Mouse (Mus musculus) hindbrain, embryonic 11.5 days (tissue): ENCODE data around the gene Vezt. TPM values are rescaled to one million over a fixed set of nuclear protein-coding genes. Genes with fewer than 3 reads are reported as not detected.

Source experiments
- ATAC-seq: fragments of 200-750 bp; cut with Nextera tagmentation; 2 replicates; pipeline ENCODE4 v1.8.0; 2017; ENCODE audit warnings: mild to moderate bottlenecking, moderate TSS enrichment, moderate library complexity; ENCODE audit not compliant: low FRiP score
- DNase-seq: peaks from one replicate; pipeline ENCODE4 v3.0.0-alpha.2; 2015; ENCODE audit warnings: low spot score
- H3K27ac ChIP-seq: fragments of 300-500 bp; sonication (generic); 2 replicates; pipeline ENCODE4 v1.5.1; 2014; ENCODE audit warnings: mild to moderate bottlenecking, low read depth, low read length
- H3K27me3 ChIP-seq: fragments of 300-500 bp; sonication (generic); 2 replicates; pipeline ENCODE4 v1.6.1; 2014; ENCODE audit warnings: mild to moderate bottlenecking, low read length, moderate library complexity, mixed read lengths; ENCODE audit not compliant: control insufficient read depth, insufficient read depth
- H3K36me3 ChIP-seq: fragments of 300-500 bp; sonication (generic); 2 replicates; pipeline ENCODE4 v1.6.1; 2014; ENCODE audit warnings: mild to moderate bottlenecking, low read length, moderate library complexity, mixed read lengths; ENCODE audit not compliant: control insufficient read depth, insufficient read depth
- H3K4me1 ChIP-seq: fragments of 300-500 bp; sonication (generic); replicated peaks from 2 replicates; pipeline ENCODE4 v1.6.1; 2014; ENCODE audit warnings: low read length, mixed read lengths; ENCODE audit not compliant: control insufficient read depth, insufficient read depth
- H3K4me2 ChIP-seq: fragments of 300-500 bp; sonication (generic); replicated peaks from 2 replicates; pipeline ENCODE4 v1.6.1; 2014; ENCODE audit warnings: mild to moderate bottlenecking, low read depth, low read length
- H3K4me3 ChIP-seq: fragments of 300-500 bp; sonication (generic); 2 replicates; pipeline ENCODE4 v1.5.1; 2014; ENCODE audit warnings: low read depth, low read length
- H3K9ac ChIP-seq: fragments of 300-500 bp; sonication (generic); 2 replicates; pipeline ENCODE4 v1.6.1; 2014; ENCODE audit warnings: low read depth, low read length
- H3K9me3 ChIP-seq: fragments of 300-500 bp; sonication (generic); 2 replicates; pipeline ENCODE4 v1.6.1; 2016; ENCODE audit warnings: low read length; ENCODE audit not compliant: control insufficient read depth
- WGBS: fragments of 180-500 bp; shearing (Covaris S2); extraction: QIAGEN DNeasy Blood & Tissue Kit; methylation state at CpG from one replicate; pipeline ENCODE4 v1.1.7; 2014; 5-methylcytosine and 5-hydroxymethylcytosine counted together
- polyA plus RNA-seq: library from polyadenylated mRNA; unstranded; fragments of >200 nt; fragmentation: Nextera tagmentation; extraction: Ambion mirVana; gene quantifications from 2 replicates; pipeline ENCODE4 v1.2.1, GENCODE M21; 2014

Gene Vezt
- polyA plus RNA-seq, 1 experiment from 2014 or later, result 45.0 TPM

DNA sequence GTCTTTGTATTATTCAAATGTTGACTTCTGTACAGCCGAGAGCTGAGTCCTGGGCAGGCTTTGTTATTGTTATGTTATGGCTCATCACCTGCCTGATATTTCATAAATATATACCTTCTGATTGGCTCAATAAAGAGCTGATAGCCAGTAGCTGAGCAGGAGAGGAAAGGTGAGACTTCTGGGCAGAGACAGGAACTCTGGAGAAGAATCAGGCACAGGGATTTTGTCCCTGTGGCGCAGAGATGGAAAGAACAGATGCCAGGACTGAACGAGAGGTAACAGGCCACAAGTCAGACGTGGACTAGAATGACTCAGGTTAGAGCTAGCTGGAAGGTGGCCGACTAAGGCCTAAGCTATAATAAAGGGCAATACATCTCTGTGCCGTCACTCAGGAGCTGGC is 7.1 kb downstream of the Vezt start:
- H3K36me3 ChIP-seq, result no peaks in the 10 kb centered on the region

DNA sequence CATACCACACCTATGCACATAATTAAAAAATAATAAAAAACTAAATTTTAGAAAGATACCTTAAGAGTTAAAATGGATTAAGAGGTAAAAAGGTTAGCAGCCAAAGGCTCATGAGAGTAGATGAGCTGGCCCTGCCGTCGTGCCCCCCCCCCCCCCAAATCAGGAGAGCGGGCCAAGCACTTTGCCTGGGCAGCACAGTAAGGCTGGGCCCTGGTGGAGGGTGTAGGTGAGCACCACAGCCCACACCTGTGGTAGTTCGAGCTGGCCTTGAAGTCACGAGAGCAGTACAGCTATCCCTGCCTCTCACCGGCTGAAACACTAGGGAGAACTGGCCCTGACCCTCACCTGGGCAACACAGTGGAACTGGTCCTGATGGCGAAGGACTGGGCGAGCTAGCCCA is 10.5 kb downstream of the Vezt start:
- ATAC-seq, result no peak
- no peak for DNase-seq
- Histone ChIP-seq H3K36me3 (no peaks in the 10 kb centered on the region), H3K4me3 (no peak overlapping the region), H3K4me2 (no peak overlapping the region), H3K27ac (no peak overlapping the region), H3K4me1 (no peaks in the 10 kb centered on the region), H3K27me3 (no peaks in the 10 kb centered on the region), H3K9ac (no peak overlapping the region), H3K9me3 (no peaks in the 10 kb centered on the region)
- WGBS, result 94% methylated on average over 8 of the region's 8 CpGs

More for the DNA sequence above, 7.1 kb downstream of the Vezt start:
- H3K4me2 ChIP-seq, result no peak overlapping the region
- H3K4me3 ChIP-seq, result no peak overlapping the region
- no peak for ATAC-seq
- no peaks in the 10 kb centered on the region for H3K27me3 ChIP-seq
- no peak overlapping the region for H3K27ac ChIP-seq
- DNase-seq, result no peak
- no peak overlapping the region for H3K9ac ChIP-seq
- 90% methylated on average over 6 of the region's 6 CpGs for WGBS
- no peaks in the 10 kb centered on the region for H3K9me3 ChIP-seq
- H3K4me1 ChIP-seq, result no peaks in the 10 kb centered on the region

GRCm38 (mm10) chr10:94021059-94021458 is 14.6 kb downstream of the Vezt start:
- 96% methylated on average over 4 of the region's 4 CpGs for WGBS
- DNase-seq (no peak), ATAC-seq (no peak)
- no peaks in the 10 kb centered on the region for H3K36me3 ChIP-seq
- no peak overlapping the region for H3K4me3 ChIP-seq
- H3K9ac ChIP-seq, result no peak overlapping the region
- no peak overlapping the region for H3K4me2 ChIP-seq
- no peaks in the 10 kb centered on the region for H3K9me3 ChIP-seq
- no peaks in the 10 kb centered on the region for H3K4me1 ChIP-seq
- no peak overlapping the region for H3K27ac ChIP-seq
- H3K27me3 ChIP-seq, result no peaks in the 10 kb centered on the region

- Histone ChIP-seq H3K36me3 (no peaks in the 10 kb centered on the region), H3K27ac (no peak overlapping the region), H3K4me1 (no peaks in the 10 kb centered on the region), H3K4me3 (no peak overlapping the region), H3K9ac (no peak overlapping the region), H3K27me3 (no peaks in the 10 kb centered on the region), H3K4me2 (no peak overlapping the region), H3K9me3 (no peaks in the 10 kb centered on the region)
- ATAC-seq (no peak), DNase-seq (no peak)
- WGBS, result 86% methylated on average over 5 of the region's 5 CpGs
Observed at GRCm38 (mm10) chr10:94020587-94020986, 15.0 kb downstream of the Vezt start.

DNA sequence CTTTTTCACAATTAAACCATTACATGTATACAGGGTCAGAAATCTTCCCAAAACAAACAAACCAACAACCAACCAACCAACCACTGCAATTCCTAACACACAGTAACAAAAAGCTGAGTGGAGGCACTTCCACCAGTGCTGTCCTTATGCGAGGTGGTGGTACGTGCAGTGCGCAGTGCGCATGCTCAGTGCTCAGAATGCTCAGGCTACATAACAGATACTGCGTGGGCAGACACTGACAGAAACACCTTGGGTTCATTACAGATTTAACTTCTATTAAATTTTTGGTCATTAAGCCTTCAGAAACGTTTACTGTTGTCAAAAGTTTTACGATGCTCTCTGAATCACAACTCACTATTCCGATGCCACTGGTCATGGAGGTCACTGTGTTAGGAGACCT is 18.2 kb downstream of the Vezt start:
- ATAC-seq (no peak), DNase-seq (no peak)
- Histone ChIP-seq H3K27ac (no peak overlapping the region), H3K4me1 (no peaks in the 10 kb centered on the region), H3K27me3 (no peaks in the 10 kb centered on the region), H3K4me2 (no peak overlapping the region), H3K4me3 (no peak overlapping the region), H3K36me3 (no peaks in the 10 kb centered on the region), H3K9me3 (no peaks in the 10 kb centered on the region), H3K9ac (no peak overlapping the region)
- WGBS, result 93% methylated on average over 8 of the region's 8 CpGs

DNA sequence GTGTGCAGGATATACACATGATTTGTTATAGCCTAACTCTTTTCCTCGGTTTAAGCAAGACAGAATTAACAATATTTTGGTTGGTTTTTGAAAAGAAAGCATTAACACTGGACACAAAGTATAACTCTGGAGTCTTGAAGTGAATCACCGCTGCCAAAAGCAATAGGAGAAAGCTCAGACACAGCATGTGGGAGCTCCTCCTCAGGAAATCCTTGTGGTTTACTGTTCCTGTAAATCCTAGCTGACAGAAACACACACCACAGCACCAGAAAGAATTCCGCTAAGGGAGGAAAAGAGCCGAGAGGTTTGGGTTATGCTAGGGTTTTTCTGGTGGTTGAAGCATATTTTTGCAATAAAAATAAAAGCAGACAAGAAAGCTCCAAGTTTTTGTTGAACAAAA is 21.4 kb downstream of the Vezt start:
- Histone ChIP-seq H3K4me1 (no peaks in the 10 kb centered on the region), H3K4me2 (no peak overlapping the region), H3K27me3 (no peaks in the 10 kb centered on the region), H3K9ac (no peak overlapping the region), H3K4me3 (no peak overlapping the region), H3K9me3 (no peaks in the 10 kb centered on the region), H3K36me3 (no peaks in the 10 kb centered on the region), H3K27ac (no peak overlapping the region)
- no peak for ATAC-seq
- WGBS, result 78% methylated on average over 4 of the region's 4 CpGs
- DNase-seq, result no peak

- no peaks in the 10 kb centered on the region for H3K4me1 ChIP-seq
- no peaks in the 10 kb centered on the region for H3K9me3 ChIP-seq
- no peak overlapping the region for H3K4me2 ChIP-seq
- H3K27ac ChIP-seq, result no peak overlapping the region
- ATAC-seq (no peak), DNase-seq (peak; percentile 71)
- H3K27me3 ChIP-seq, result no peaks in the 10 kb centered on the region
- 53% methylated on average over 3 of the region's 3 CpGs for WGBS
- H3K36me3 ChIP-seq, result no peaks in the 10 kb centered on the region
- no peak overlapping the region for H3K4me3 ChIP-seq
- H3K9ac ChIP-seq, result no peak overlapping the region
Observed at GRCm38 (mm10) chr10:94013196-94013595, 22.4 kb downstream of the Vezt start.

- no peak overlapping the region for H3K27ac ChIP-seq
- H3K4me3 ChIP-seq, result no peak overlapping the region
- H3K4me2 ChIP-seq, result no peak overlapping the region
- H3K27me3 ChIP-seq, result no peaks in the 10 kb centered on the region
- H3K9ac ChIP-seq, result no peak overlapping the region
- DNase-seq, result no peak
- WGBS, result 72% methylated on average over 2 of the region's 2 CpGs
- no peaks in the 10 kb centered on the region for H3K9me3 ChIP-seq
- no peaks in the 10 kb centered on the region for H3K4me1 ChIP-seq
- no peaks in the 10 kb centered on the region for H3K36me3 ChIP-seq
- ATAC-seq, result no peak
Observed at GRCm38 (mm10) chr10:94011024-94011423, 24.6 kb downstream of the Vezt start.

DNA sequence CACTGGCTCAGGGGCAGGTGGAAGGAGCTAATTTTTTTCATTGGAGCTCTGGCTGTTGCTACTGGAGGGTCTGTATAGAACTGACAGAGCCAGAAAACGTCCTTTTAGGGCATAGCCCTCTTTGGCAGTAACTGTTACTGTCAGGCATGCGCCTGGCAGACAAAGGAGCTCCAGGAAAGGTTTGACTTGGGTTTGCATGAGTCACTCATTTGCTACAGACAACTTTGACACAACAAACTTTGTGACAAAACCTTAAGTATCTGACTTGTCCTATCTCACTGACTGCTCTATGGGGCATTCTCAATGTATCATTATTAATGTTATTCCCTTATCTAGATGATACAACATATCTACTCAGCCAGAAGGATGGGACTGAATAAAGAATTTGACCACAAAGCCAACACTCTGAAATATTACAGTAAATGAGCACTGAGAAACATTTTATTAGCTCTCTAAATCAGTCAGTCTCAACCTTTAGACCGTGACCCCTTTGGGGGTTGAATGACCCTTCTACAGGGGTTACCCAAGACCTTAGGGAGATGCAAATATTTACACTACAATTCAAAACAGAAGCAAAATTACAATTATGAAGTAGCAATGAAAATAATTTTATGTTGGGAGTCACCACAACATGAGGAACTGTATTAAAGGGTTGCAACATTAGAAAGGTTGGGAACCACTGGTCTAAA is 25.5 kb downstream of the Vezt start:
- Histone ChIP-seq H3K9me3 (no peaks in the 10 kb centered on the region), H3K4me3 (no peak overlapping the region), H3K27me3 (no peaks in the 10 kb centered on the region), H3K9ac (no peak overlapping the region), H3K4me2 (no peak overlapping the region), H3K27ac (no peak overlapping the region), H3K4me1 (no peaks in the 10 kb centered on the region), H3K36me3 (no peaks in the 10 kb centered on the region)
- 86% methylated on average over 3 of the region's 3 CpGs for WGBS
- DNase-seq (no peak), ATAC-seq (no peak)
